Mouse (Mus musculus) heart, adult 2 months (tissue): Measurements from ENCODE around the gene Dnajb4. TPM values are rescaled to one million over a fixed set of nuclear protein-coding genes. Genes with fewer than 3 reads are reported as not detected.

Experiments
- DNase-seq, 2 experiments: peaks; one replicate each; pipeline ENCODE4 v3.0.0; 2021
- H3K27ac ChIP-seq: fragments of 200-600 bp; 2 replicates; pipeline ENCODE4 v1.8.1; 2022
- H3K27me3 ChIP-seq: fragments of 200-500 bp; 2 replicates; pipeline ENCODE4 v1.6.1; 2012; ENCODE audit warnings: mild to moderate bottlenecking, low read length, inconsistent platforms, mixed read lengths; ENCODE audit not compliant: control insufficient read depth, insufficient read depth
- H3K36me3 ChIP-seq: fragments of 200-500 bp; 2 replicates; pipeline ENCODE4 v1.6.1; 2012; ENCODE audit warnings: low read length, inconsistent platforms; ENCODE audit not compliant: control insufficient read depth, insufficient read depth
- H3K4me1 ChIP-seq: fragments of 200-500 bp; 2 replicates; pipeline ENCODE4 v1.6.1; 2011; ENCODE audit warnings: low read length; ENCODE audit not compliant: control insufficient read depth, insufficient read depth
- H3K4me3 ChIP-seq: fragments of 200-600 bp; 2 replicates; pipeline ENCODE4 v1.8.1; 2022
- H3K79me2 ChIP-seq: fragments of 200-500 bp; replicated peaks from 2 replicates; pipeline ENCODE4 v1.6.1; 2012; ENCODE audit warnings: mild to moderate bottlenecking, inconsistent platforms, low read length, moderate library complexity, mixed read lengths; ENCODE audit not compliant: control insufficient read depth, insufficient read depth
- H3K9ac ChIP-seq: fragments of 200-500 bp; 2 replicates; pipeline ENCODE4 v1.6.1; 2012; ENCODE audit warnings: low read depth, mild to moderate bottlenecking, control low read depth, inconsistent platforms, low read length, mixed read lengths
- CTCF ChIP-seq: fragments of 200-600 bp; IDR thresholded peaks from 2 replicates; pipeline ENCODE4 v1.8.1; 2022; ENCODE audit warnings: antibody characterized with exemption, mild to moderate bottlenecking, moderate library complexity
- EP300 ChIP-seq: fragments of 200-500 bp; IDR thresholded peaks from 2 replicates; pipeline ENCODE4 v1.6.1; 2011; ENCODE audit warnings: low read depth, low read length, control low read depth; ENCODE audit not compliant: insufficient read depth
- POLR2A ChIP-seq: fragments of 200-500 bp; IDR thresholded peaks from 2 replicates; pipeline ENCODE4 v1.6.1; 2011; ENCODE audit warnings: mild to moderate bottlenecking, low read depth, low read length, control low read depth; ENCODE audit not compliant: insufficient read depth
- WGBS: fragments of 180-500 bp; shearing (Covaris S2); methylation state at CpG from one replicate; pipeline ENCODE4 v1.1.7; 2018; 5-methylcytosine and 5-hydroxymethylcytosine counted together
- intact Hi-C: fragments of 180-260 bp; cut with DNase I; formaldehyde crosslinking; loops from one replicate; pipeline ENCODE4 v1.15.1; 2025
- polyA plus RNA-seq: library from polyadenylated mRNA; depleted of rRNA; stranded (reverse); fragments of >200 nt; gene quantifications from 2 replicates; pipeline ENCODE4 v1.2.3, GENCODE M21; 2012
- total RNA-seq, 2 experiments: library from RNA; stranded (reverse); gene quantifications; 2 replicates each; pipeline ENCODE4 v1.2.3; 2021

Gene Dnajb4
- total and polyA plus RNA-seq, 3 experiments = 18.1 to 102 (median 98.4) TPM

DNA sequence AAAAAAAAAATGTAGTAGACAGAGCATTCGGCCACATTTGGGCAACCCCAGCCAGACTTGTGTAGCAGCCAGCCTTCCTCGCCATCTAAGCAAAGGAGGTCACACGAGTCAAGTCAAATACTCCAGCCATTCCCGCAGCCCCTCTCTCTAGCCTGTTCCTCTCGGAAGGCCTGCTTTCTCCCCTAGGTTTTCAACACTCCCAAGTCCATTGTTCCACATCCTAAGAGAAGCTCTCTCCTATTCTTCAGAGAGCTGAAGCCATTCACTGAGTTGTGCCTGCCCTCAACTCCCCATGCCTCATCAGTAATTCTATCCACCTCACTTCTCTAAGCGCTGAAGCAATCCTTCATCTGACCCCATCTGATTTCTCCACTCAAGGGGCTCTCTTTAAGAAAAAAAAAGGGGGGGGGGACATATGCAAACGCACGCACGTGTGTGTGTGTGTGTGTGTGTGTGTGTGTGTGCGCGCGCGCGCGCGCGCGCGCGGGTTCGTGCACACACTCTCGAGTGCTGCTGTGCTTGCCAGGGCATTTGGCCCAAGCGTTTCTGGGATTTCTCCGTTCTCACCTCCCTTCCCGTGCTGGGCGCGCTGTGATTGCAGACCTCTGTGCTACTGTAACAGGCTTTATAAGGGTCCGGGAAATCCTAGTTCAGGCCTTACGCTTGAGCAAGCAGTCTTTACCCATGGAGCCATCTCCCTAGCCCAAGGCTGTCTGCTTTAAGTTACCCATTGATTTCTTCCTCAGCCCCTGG lies 43.2 kb downstream of the Dnajb4 start:
- Histone ChIP-seq H3K9ac (no peak overlapping the region), H3K36me3 (no peaks in the 10 kb centered on the region), H3K4me1 (peaks cover 1% of the 10 kb centered on the region; the same call in 1 of the 2 replicates), H3K79me2 (no peaks in the 10 kb centered on the region), H3K27ac (no peak overlapping the region), H3K4me3 (peak overlapping the region; percentile 16; the same call in 1 of the 2 replicates), H3K27me3 (no peaks in the 10 kb centered on the region)
- 39% methylated on average over 29 of the region's 29 CpGs for WGBS
- peak in 1 of 2 experiments; percentile 24 for DNase-seq
- TF ChIP-seq POLR2A (no peak), CTCF (no peak), EP300 (no peak)
- intact Hi-C loops = loop anchor here (10.0 kb wide), 1 partner anchor 52 kb away; no protein-coding TSS in a partner anchor

DNA sequence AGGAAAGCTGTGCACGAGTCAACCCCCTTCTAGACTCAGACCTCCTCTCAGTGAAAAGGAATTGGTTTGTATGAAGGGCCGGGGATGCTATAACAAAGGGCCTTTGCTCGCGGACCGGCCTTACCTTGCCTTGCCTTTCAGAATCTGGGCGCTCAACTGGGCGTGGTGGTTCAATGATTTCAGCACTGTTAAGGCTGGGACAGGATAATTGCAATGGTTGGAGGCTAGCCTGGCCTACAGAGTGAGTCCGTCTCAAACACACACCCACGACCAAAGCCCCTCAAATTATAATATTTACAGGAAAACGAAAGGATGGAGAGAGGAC lies 44.0 kb downstream of the Dnajb4 start, which contains the start of gene Gipc2:
Gene Gipc2 (minus strand): TSS at position 132 of the 325 bp plus-strand sequence.
- Histone ChIP-seq H3K4me3 (peak within 1 kb of the TSS; percentile 89), H3K79me2 (no peaks in the 10 kb centered on the region), H3K27me3 (no peaks in the 10 kb centered on the region), H3K36me3 (no peaks in the 10 kb centered on the region), H3K9ac (peak within 1 kb of the TSS; percentile 92), H3K27ac (peak within 1 kb of the TSS; percentile 83), H3K4me1 (peaks cover 1% of the 10 kb centered on the region; the same call in 1 of the 2 replicates)
- intact Hi-C loops = loop anchor here (10.0 kb wide), 1 partner anchor 51 kb away; no protein-coding TSS in a partner anchor
- TF ChIP-seq EP300 (no peak), CTCF (no peak), POLR2A (no peak)
- WGBS = 37% methylated on average over 10 of the region's 10 CpGs
- DNase-seq = no peak

DNA sequence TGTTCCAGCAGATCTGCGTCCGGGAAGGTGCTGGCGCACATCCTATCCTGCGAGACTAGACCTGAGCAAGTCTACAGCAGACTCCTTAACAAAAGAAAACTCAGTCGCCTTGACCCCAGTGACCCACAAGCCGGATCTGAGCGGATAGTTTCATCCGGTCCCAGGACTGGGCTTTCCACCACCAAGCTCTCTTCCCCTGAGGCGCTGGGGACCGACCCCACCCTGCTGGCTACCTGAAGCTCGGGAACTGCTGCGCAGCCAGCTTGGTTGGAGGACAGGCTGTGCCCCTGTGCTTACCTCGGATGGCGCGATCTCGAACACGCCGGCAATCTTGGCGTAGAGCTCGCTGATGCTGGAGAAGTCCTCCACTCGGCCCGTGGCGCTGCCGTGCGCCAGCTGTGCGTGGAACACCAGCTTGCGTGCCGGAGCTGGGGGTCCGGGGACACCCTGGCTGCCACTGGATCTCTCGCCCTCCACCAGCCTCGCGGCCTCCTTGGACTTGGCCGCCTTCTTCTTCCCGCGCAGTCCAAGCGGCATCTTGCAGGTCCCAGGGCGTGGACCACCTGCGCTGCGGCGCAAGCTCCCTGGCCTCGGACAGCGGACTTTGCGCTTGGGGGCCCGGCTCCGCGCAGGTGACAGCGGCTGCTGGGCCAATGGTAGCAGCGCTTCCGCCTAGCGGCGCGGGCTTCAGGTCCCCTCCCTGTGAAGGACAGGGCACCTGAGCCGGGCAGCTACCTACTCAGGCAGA lies 44.6 kb downstream of the Dnajb4 start:
- WGBS = 4% methylated on average over 53 of the region's 53 CpGs
- peak overlapping the region; percentile 92 for H3K9ac ChIP-seq
- H3K79me2 ChIP-seq = no peaks in the 10 kb centered on the region
- H3K27ac ChIP-seq = peak overlapping the region; percentile 83
- H3K27me3 ChIP-seq = no peaks in the 10 kb centered on the region
- no peaks in the 10 kb centered on the region for H3K36me3 ChIP-seq
- H3K4me3 ChIP-seq = peak overlapping the region; percentile 89
- TF ChIP-seq CTCF (0 out of 2 replicates have a peak, but pooled peaks have one; percentile 9), POLR2A (no peak; the same call in 1 of the 2 replicates), EP300 (no peak)
- H3K4me1 ChIP-seq = peaks cover 1% of the 10 kb centered on the region; the same call in 1 of the 2 replicates
- peak; percentile 70 for DNase-seq
- intact Hi-C loops = loop anchor here (10.0 kb wide), 1 partner anchor 51 kb away; no protein-coding TSS in a partner anchor

- Histone ChIP-seq H3K4me1 (peaks cover 1% of the 10 kb centered on the region; the same call in 1 of the 2 replicates), H3K36me3 (no peaks in the 10 kb centered on the region), H3K79me2 (no peaks in the 10 kb centered on the region), H3K27ac (peak overlapping the region; percentile 83), H3K27me3 (no peaks in the 10 kb centered on the region), H3K9ac (peak overlapping the region; percentile 92), H3K4me3 (peak overlapping the region; percentile 89)
- 29% methylated on average over 9 of the region's 9 CpGs for WGBS
- no peak for TF ChIP-seq EP300
- TF ChIP-seq CTCF = no peak
- no peak; the same call in 1 of the 2 replicates for TF ChIP-seq POLR2A
- DNase-seq = no peak
- intact Hi-C loops = loop anchor here (10.0 kb wide), 1 partner anchor 50 kb away; no protein-coding TSS in a partner anchor
These were observed 45.1 kb downstream of the Dnajb4 start for GRCm38 (mm10) chr3:152165014-152165350.

DNA sequence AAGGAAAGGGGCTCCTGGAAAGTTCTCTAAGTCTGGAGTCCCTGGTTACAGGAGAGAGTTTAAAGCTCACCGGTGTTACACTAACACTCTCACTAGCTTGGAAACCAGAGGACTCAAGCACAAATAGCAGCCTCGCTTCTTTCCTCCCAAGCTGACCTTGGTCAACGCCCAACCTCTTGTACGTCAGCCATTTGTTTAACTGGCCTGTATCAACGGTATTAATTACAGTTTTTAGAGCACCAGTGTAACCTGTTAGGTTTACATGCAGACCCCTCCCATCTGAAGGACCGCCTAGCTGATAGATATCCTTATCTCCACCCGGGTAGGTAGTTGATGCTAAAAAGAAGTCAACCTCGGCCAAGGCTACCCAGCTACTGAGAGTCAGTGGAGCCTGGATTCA lies 46.8 kb downstream of the Dnajb4 start:
- WGBS = 85% methylated on average over 8 of the region's 8 CpGs
- intact Hi-C loops = loop anchor here (10.0 kb wide), 1 partner anchor 49 kb away; no protein-coding TSS in a partner anchor

More for the DNA sequence above, 46.8 kb downstream of the Dnajb4 start:
- Histone ChIP-seq H3K79me2 (no peaks in the 10 kb centered on the region), H3K36me3 (no peaks in the 10 kb centered on the region), H3K4me3 (no peak overlapping the region), H3K4me1 (peaks cover 3% of the 10 kb centered on the region; the same call in 1 of the 2 replicates), H3K27me3 (no peaks in the 10 kb centered on the region), H3K27ac (no peak overlapping the region), H3K9ac (no peak overlapping the region)
- DNase-seq = no peak
- TF ChIP-seq POLR2A = no peak
- TF ChIP-seq EP300 = no peak
- TF ChIP-seq CTCF = no peak
